Mouse (Mus musculus): ENCODE results near the gene Rnf43. TPM values are rescaled to one million over a fixed set of nuclear protein-coding genes. Genes with fewer than 3 reads are reported as not detected.

Gene Rnf43
- polyA plus RNA-seq, 1 experiment from 2014 or later, result 2.1 TPM

DNA sequence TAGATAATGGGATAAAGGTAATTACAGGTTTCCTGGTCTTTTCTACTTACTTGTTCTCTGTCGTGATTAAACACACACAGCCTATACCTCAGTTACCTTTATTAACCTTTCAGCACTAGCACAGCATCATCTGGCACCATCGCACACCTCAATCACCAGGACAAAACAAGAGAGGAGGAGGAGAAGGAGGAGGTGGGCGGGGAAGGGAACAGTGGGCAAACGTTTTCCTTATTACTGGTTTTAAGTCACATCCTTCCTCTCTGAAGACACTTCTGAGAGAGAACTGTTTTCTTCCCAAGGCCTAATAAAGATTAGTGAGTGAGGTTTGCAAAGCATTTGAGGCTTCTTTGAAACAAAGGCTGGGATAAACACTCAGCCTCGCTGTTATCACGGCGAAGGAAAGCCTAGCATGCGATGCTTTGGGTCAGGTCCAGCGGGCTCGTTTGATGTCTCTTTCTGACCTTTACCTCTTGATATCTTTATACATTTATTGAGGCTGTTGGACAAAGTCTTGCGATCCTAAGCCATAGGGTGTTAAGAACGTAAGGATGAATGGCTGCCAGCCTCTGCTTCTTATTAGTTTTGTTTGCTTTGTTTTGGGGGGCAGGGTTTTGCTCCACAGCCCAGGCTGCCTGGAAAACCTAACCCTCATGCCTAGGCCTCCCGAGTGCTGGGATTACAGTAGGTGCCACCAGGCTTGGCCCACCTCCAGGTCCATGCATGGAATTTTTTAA is 20.5 kb downstream of the Rnf43 start:
- Histone ChIP-seq H3K4me2 (ENCODE audit: low read depth, low read length) (peak overlapping the region; percentile 13; the same call in 1 of the 2 replicates), H3K9ac (ENCODE audit: low read length) (no peak overlapping the region), H3K27ac (ENCODE audit: low read length) (peak overlapping the region; percentile 29; the same call in 1 of the 2 replicates), H3K4me3 (ENCODE audit: low read length) (no peak overlapping the region), H3K4me1 (ENCODE audit: control insufficient read depth, insufficient read depth, low read length) (peaks cover 11% of the 10 kb centered on the region), H3K9me3 (replicated peaks; ENCODE audit: control insufficient read depth, low read length) (no peaks in the 10 kb centered on the region), H3K36me3 (ENCODE audit: control insufficient read depth, insufficient read depth) (no peaks in the 10 kb centered on the region), H3K27me3 (ENCODE audit: control insufficient read depth, insufficient read depth, low read length) (no peaks in the 10 kb centered on the region)
- ATAC-seq (replicated peaks; ENCODE audit: extremely low read depth, insufficient read depth, low FRiP score), result no peak
- WGBS, result 42% methylated on average over 13 of the region's 13 CpGs

DNA sequence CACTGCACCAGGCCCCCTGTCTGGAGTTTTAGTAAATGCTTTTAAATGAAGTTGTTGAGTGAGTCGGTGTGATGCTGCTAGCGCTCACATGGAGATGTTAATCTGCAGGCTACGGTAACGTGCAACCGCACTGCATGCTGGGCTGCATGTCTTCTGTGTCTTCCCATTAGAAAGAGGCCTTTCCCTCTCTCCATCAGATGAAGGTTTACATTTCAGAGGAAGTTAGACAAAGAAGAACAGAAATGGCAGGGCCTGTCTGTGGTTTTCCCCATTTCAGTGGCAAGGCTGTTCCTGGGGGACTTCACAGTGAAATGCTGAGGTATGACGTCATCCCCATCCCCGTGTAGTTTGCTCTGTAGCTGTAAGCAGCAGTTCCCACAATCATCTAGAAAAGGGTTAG is 23.9 kb downstream of the Rnf43 start:
- ATAC-seq (replicated peaks; ENCODE audit: extremely low read depth, insufficient read depth, low FRiP score), result no peak
- 55% methylated on average over 7 of the region's 7 CpGs for WGBS
- H3K4me2 ChIP-seq (ENCODE audit: low read depth, low read length), result no peak overlapping the region
- no peak overlapping the region for H3K4me3 ChIP-seq (ENCODE audit: low read length)
- no peak overlapping the region for H3K27ac ChIP-seq (ENCODE audit: low read length)
- no peaks in the 10 kb centered on the region for H3K27me3 ChIP-seq (ENCODE audit: control insufficient read depth, insufficient read depth, low read length)
- no peaks in the 10 kb centered on the region for H3K9me3 ChIP-seq (replicated peaks; ENCODE audit: control insufficient read depth, low read length)
- H3K9ac ChIP-seq (ENCODE audit: low read length), result no peak overlapping the region
- peaks cover 27% of the 10 kb centered on the region for H3K4me1 ChIP-seq (ENCODE audit: control insufficient read depth, insufficient read depth, low read length)
- no peaks in the 10 kb centered on the region for H3K36me3 ChIP-seq (ENCODE audit: control insufficient read depth, insufficient read depth)

DNA sequence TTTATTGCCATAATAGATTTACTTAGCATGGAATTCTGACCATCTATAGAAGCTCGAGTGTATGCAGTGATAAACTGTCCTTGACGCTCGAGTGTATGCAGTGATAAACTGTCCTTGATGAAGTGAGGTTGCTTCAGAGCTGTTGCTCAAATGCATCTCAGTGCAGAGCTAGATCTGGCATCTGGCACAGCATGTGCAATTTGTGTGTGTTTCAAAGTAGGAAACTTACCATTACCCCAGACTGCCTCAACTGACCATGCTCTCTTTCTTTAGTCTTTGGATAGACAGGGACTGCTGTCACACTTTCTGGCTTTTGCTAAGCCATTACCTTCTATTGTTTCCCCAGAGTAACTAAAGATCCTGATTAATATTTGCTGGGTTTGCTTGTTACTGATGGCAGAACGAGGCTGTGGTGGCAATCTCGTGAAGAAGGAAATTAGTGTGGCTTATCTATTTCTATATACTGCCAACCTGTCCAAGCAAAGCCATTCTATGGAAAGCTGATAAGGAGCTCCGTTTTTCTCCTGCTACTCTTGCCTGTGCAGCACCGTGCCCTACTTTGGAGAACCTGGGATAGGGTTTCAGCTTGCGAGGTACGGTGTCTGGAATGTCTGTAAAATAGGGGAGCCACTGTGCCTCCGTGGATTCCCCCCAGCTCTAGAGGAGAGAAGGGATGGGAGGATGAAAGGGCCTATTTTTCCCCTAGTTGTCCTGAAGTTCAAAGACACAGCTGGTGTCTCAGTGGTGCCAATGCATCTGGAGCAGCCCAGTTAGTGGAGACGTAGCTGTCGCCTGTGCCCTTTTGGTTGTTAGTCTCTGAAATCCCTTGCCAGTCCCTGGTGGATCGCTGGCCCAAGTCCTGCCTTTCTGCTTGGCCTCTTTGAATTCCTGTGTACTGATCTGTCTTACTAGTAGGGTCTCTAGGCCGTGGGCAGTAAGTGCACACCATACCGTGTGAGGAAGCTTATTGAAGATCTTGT is 25.0 kb downstream of the Rnf43 start:
- Histone ChIP-seq H3K27me3 (ENCODE audit: control insufficient read depth, insufficient read depth, low read length) (no peaks in the 10 kb centered on the region), H3K36me3 (ENCODE audit: control insufficient read depth, insufficient read depth) (no peaks in the 10 kb centered on the region), H3K9ac (ENCODE audit: low read length) (no peak overlapping the region), H3K4me2 (ENCODE audit: low read depth, low read length) (no peak overlapping the region), H3K4me3 (ENCODE audit: low read length) (no peak overlapping the region), H3K4me1 (ENCODE audit: control insufficient read depth, insufficient read depth, low read length) (peaks cover 27% of the 10 kb centered on the region), H3K27ac (ENCODE audit: low read length) (no peak overlapping the region), H3K9me3 (replicated peaks; ENCODE audit: control insufficient read depth, low read length) (no peaks in the 10 kb centered on the region)
- ATAC-seq (replicated peaks; ENCODE audit: extremely low read depth, insufficient read depth, low FRiP score), result no peak
- WGBS, result 51% methylated on average over 15 of the region's 15 CpGs

DNA sequence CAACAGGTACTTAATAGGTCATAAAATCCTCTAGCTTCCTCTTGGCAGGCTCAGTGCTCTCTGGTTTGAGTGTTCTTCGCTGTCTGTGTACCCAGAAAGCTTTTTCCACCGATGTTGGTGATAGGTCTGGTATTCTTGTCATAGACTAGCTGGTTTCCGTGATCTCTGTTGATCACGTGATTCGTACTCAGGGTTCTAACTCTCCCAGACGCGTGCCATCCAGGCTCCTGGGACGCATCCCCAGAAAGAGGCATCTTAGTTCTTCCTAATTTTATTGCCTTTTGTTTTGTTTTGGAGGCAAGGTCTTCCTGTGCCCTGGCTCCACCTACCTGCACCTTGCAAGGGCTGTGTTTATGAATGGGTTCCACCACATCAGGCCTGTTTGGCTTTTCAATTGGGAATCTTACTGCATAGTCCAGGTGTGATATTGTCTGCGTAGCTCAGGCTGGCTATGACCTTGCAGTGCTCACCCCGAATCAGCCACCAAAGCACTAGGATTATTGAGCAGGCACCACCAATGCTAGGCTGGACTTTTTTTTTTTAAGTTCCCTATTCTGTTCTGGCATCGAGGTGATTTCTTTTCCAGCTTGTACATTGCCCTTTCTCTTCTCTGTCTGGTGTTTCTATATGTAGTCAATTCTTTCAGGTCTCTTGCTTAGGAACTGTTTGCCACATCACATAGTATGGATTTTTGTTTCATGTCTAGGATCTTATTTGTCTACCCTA is 26.1 kb downstream of the Rnf43 start:
- Histone ChIP-seq H3K4me1 (ENCODE audit: control insufficient read depth, insufficient read depth, low read length) (peaks cover 22% of the 10 kb centered on the region), H3K4me2 (ENCODE audit: low read depth, low read length) (no peak overlapping the region)
- WGBS, result 81% methylated on average over 11 of the region's 11 CpGs

DNA sequence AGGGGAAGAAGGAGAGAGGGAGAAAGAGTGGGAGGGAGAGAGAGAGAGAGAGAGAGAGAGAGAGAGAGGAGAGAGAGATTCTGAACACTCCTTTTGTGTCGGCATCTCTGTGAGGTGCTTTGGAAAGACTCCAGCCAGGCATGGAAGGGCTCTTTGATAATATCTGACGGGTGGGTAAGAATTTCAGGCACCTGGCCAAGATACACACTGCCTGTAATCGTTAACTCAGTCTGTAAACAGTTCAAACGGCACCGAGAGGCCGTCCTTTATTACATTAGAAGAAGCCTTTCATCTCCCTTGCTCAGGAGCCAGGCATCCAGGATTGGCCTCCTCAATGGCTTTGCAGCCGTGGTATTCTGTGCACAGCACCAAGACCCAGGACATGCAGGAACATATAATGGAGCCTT is 26.9 kb downstream of the Rnf43 start:
- 6% methylated on average over 7 of the region's 7 CpGs for WGBS
- Histone ChIP-seq H3K4me3 (ENCODE audit: low read length) (no peak overlapping the region), H3K27me3 (ENCODE audit: control insufficient read depth, insufficient read depth, low read length) (no peaks in the 10 kb centered on the region), H3K36me3 (ENCODE audit: control insufficient read depth, insufficient read depth) (no peaks in the 10 kb centered on the region), H3K9me3 (replicated peaks; ENCODE audit: control insufficient read depth, low read length) (no peaks in the 10 kb centered on the region), H3K4me2 (ENCODE audit: low read depth, low read length) (peak overlapping the region; percentile 27; the same call in 1 of the 2 replicates), H3K27ac (ENCODE audit: low read length) (0 out of 2 replicates have a peak overlapping the region, but pooled peaks have one; percentile 3), H3K9ac (ENCODE audit: low read length) (no peak overlapping the region), H3K4me1 (ENCODE audit: control insufficient read depth, insufficient read depth, low read length) (peaks cover 22% of the 10 kb centered on the region)
- ATAC-seq (replicated peaks; ENCODE audit: extremely low read depth, insufficient read depth, low FRiP score), result no peak; the same call in 1 of the 2 replicates

More for the DNA sequence above, 26.1 kb downstream of the Rnf43 start:
- no peaks in the 10 kb centered on the region for H3K9me3 ChIP-seq (replicated peaks; ENCODE audit: control insufficient read depth, low read length)
- H3K27ac ChIP-seq (ENCODE audit: low read length), result no peak overlapping the region
- no peak overlapping the region for H3K9ac ChIP-seq (ENCODE audit: low read length)
- no peaks in the 10 kb centered on the region for H3K27me3 ChIP-seq (ENCODE audit: control insufficient read depth, insufficient read depth, low read length)
- no peaks in the 10 kb centered on the region for H3K36me3 ChIP-seq (ENCODE audit: control insufficient read depth, insufficient read depth)
- H3K4me3 ChIP-seq (ENCODE audit: low read length), result no peak overlapping the region
- no peak for ATAC-seq (replicated peaks; ENCODE audit: extremely low read depth, insufficient read depth, low FRiP score)

DNA sequence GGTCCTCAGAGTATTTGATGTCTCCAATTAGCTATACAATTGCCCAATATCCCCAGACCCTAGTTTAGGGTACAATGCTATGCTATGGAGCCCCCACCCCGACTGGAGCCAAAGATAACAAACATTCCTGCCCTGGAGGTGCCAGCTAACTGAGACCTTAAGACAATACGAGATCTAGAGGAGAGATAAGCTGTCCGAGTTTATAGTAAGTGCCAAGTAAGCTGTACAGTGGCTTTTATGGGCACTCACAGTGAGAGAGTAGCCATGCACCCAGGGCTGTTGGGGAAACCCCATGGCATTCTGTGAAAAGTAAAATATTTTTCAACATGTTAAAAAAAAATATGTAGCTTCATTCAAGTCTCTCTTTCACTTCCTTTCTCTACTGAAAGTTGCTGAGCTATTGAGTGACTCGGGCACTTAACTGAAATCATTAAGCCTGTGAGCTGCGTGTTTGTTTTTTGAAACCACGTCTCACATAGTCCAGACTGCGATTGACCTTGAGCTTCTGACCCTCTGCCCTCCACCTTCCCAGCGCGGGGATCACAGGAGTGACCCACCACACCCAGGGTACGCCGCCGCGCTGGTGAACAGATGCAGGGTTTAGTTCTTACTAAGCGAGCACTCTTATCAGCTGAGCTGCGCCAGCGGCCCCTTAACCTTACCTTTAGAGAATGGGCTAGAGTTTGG is 27.7 kb downstream of the Rnf43 start:
- Histone ChIP-seq H3K9me3 (replicated peaks; ENCODE audit: control insufficient read depth, low read length) (no peaks in the 10 kb centered on the region), H3K27ac (ENCODE audit: low read length) (peak overlapping the region; percentile 3; the same call in 1 of the 2 replicates), H3K4me2 (ENCODE audit: low read depth, low read length) (peak overlapping the region; percentile 11; the same call in 1 of the 2 replicates), H3K4me3 (ENCODE audit: low read length) (no peak overlapping the region), H3K36me3 (ENCODE audit: control insufficient read depth, insufficient read depth) (no peaks in the 10 kb centered on the region), H3K27me3 (ENCODE audit: control insufficient read depth, insufficient read depth, low read length) (no peaks in the 10 kb centered on the region), H3K9ac (ENCODE audit: low read length) (no peak overlapping the region), H3K4me1 (ENCODE audit: control insufficient read depth, insufficient read depth, low read length) (peaks cover 22% of the 10 kb centered on the region)
- ATAC-seq (replicated peaks; ENCODE audit: extremely low read depth, insufficient read depth, low FRiP score), result no peak
- 50% methylated on average over 16 of the region's 16 CpGs for WGBS

DNA sequence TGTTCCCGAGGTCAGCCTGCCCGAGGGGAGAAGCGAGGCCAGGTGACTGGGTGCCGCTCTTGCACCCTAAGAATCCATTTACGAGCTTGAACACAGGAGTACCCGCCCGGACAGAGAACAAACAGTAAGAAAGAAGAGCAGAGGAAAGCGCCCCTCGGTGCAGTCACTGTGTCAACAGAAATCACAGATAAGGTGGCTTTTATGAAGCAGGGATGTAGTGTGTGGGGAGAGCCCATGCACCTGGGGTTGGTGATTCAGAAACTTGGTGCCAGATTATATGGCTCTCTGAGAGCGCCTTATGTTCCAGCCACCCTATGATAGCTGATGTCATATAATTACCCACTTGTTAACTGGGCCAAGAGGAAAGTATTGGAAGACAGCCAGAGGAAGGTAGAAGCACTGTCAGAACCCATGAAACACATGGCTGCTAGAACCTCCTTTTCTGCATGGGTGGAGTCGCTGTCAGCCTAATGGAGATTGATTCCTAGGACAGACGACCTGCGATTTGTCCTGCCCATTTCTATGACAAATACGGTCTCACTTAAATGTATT is 34.7 kb downstream of the Rnf43 start:
- H3K9ac ChIP-seq (ENCODE audit: low read length), result no peak overlapping the region
- WGBS, result 61% methylated on average over 14 of the region's 14 CpGs
- no peak overlapping the region for H3K27ac ChIP-seq (ENCODE audit: low read length)
- H3K4me3 ChIP-seq (ENCODE audit: low read length), result no peak overlapping the region
- H3K4me2 ChIP-seq (ENCODE audit: low read depth, low read length), result no peak overlapping the region
- no peaks in the 10 kb centered on the region for H3K27me3 ChIP-seq (ENCODE audit: control insufficient read depth, insufficient read depth, low read length)
- H3K36me3 ChIP-seq (ENCODE audit: control insufficient read depth, insufficient read depth), result no peaks in the 10 kb centered on the region
- H3K4me1 ChIP-seq (ENCODE audit: control insufficient read depth, insufficient read depth, low read length), result no peaks in the 10 kb centered on the region
- no peak for ATAC-seq (replicated peaks; ENCODE audit: extremely low read depth, insufficient read depth, low FRiP score)
- no peaks in the 10 kb centered on the region for H3K9me3 ChIP-seq (replicated peaks; ENCODE audit: control insufficient read depth, low read length)

DNA sequence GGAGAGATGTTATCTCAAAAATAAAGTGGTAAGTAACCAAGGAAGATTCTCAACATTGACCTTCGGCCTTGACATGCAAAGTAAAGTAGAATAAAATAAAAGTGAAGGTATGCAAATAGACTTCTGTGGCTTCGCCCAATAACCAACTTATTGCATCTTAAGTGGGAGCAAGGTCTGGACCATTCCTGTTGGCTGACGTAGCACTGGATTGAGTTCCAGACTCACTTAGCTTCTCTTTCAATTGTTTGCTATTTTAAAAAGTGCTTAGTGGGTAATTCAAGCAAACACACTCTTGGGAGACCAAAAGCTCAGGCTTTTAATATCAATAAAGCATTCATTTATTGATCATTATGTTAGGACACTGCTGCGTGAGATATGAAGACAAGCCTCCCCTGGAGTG is 35.6 kb downstream of the Rnf43 start:
- H3K9ac ChIP-seq (ENCODE audit: low read length), result no peak overlapping the region
- H3K4me3 ChIP-seq (ENCODE audit: low read length), result no peak overlapping the region
- WGBS, result 80% methylated on average over 4 of the region's 4 CpGs
- no peak for ATAC-seq (replicated peaks; ENCODE audit: extremely low read depth, insufficient read depth, low FRiP score)
- no peaks in the 10 kb centered on the region for H3K9me3 ChIP-seq (replicated peaks; ENCODE audit: control insufficient read depth, low read length)
- no peaks in the 10 kb centered on the region for H3K4me1 ChIP-seq (ENCODE audit: control insufficient read depth, insufficient read depth, low read length)
- H3K27me3 ChIP-seq (ENCODE audit: control insufficient read depth, insufficient read depth, low read length), result no peaks in the 10 kb centered on the region
- no peak overlapping the region for H3K4me2 ChIP-seq (ENCODE audit: low read depth, low read length)
- no peak overlapping the region for H3K27ac ChIP-seq (ENCODE audit: low read length)
- H3K36me3 ChIP-seq (ENCODE audit: control insufficient read depth, insufficient read depth), result no peaks in the 10 kb centered on the region
